Mouse (Mus musculus): ENCODE measurements at regions not wholly inside any gene's neighbourhood (a gene's known extent, or its start where the extent isn't known, plus 50 kb on each side); places are given as distances from the start of the nearest gene placed in this dataset.

GRCm38 (mm10) chr9:25024486-25024885, 64.7 kb upstream of the Gm10181 start:
- Histone ChIP-seq H3K79me3 (ENCODE audit: low read depth) (no peaks in the 10 kb centered on the region), H3K79me2 (ENCODE audit: control insufficient read depth, insufficient read depth) (no peaks in the 10 kb centered on the region), H3K27me3 (ENCODE audit: control insufficient read depth, insufficient read depth, insufficient read length) (peaks cover 2% of the 10 kb centered on the region), H3K4me3 (ENCODE audit: insufficient read depth, poor library complexity, severe bottlenecking) (no peak overlapping the region), H3ac (ENCODE audit: control insufficient read depth, insufficient read length, low read depth) (no peak overlapping the region), H3K36me3 (ENCODE audit: control insufficient read depth, insufficient read depth) (no peaks in the 10 kb centered on the region)
- TF ChIP-seq CEBPB (IDR thresholded peaks at IDR 0.05; ENCODE audit: low read depth): no peak
- TF ChIP-seq MYOD1 (IDR thresholded peaks at IDR 0.05; ENCODE audit: control insufficient read depth, insufficient read length, low read depth): no peak
- TF ChIP-seq FOSL1 (IDR thresholded peaks at IDR 0.05; ENCODE audit: insufficient read depth, low read length, poor library complexity, severe bottlenecking): no peak
- no peak for TF ChIP-seq MYOG (IDR thresholded peaks at IDR 0.05; ENCODE audit: control insufficient read depth, extremely low read depth, insufficient read length)
- TF ChIP-seq USF1 (IDR thresholded peaks at IDR 0.05; ENCODE audit: low read depth): no peak
- no peak for TF ChIP-seq MAX (IDR thresholded peaks at IDR 0.05)
- TF ChIP-seq CTCF (IDR thresholded peaks at IDR 0.05; ENCODE audit: control insufficient read depth, insufficient read depth, insufficient read length): no peak

GRCm38 (mm10) chr9:25027581-25027980, 61.6 kb upstream of the Gm10181 start:
- H3ac ChIP-seq (ENCODE audit: control insufficient read depth, insufficient read length, low read depth): no peak overlapping the region
- peaks cover 8% of the 10 kb centered on the region for H3K27me3 ChIP-seq (ENCODE audit: control insufficient read depth, insufficient read depth, insufficient read length)
- H3K4me3 ChIP-seq (ENCODE audit: insufficient read depth, poor library complexity, severe bottlenecking): no peak overlapping the region
- no peaks in the 10 kb centered on the region for H3K79me2 ChIP-seq (ENCODE audit: control insufficient read depth, insufficient read depth)
- TF ChIP-seq CTCF (IDR thresholded peaks at IDR 0.05; ENCODE audit: control insufficient read depth, insufficient read depth, insufficient read length) (peak; percentile 22), USF1 (IDR thresholded peaks at IDR 0.05; ENCODE audit: low read depth) (no peak), MYOD1 (IDR thresholded peaks at IDR 0.05; ENCODE audit: control insufficient read depth, insufficient read length, low read depth) (no peak)
- H3K79me3 ChIP-seq (ENCODE audit: low read depth): no peaks in the 10 kb centered on the region
- H3K36me3 ChIP-seq (ENCODE audit: control insufficient read depth, insufficient read depth): no peaks in the 10 kb centered on the region

DNA sequence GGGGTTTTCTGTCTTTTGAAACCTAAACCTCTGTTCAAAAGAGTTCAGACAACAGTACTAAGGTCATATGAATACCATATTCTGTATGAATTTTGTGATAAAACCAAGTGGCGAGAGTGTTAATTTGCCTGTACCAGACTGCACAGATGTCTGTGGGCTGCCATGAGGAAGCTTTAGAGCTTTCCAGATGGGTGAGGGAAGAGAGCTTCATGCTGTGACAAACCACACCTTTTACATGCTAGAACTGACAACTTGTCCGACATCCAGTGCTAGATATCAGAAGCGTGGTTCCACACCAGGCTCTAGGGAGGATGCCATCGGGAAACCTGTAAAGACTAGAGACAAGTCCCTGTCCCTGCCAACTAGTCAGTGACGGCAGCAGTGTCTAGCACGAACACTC, 60.9 kb upstream of the Gm10181 start:
- no peak overlapping the region for H3ac ChIP-seq (ENCODE audit: control insufficient read depth, insufficient read length, low read depth)
- no peak overlapping the region for H3K4me3 ChIP-seq (ENCODE audit: insufficient read depth, poor library complexity, severe bottlenecking)
- peaks cover 8% of the 10 kb centered on the region for H3K27me3 ChIP-seq (ENCODE audit: control insufficient read depth, insufficient read depth, insufficient read length)
- TF ChIP-seq CTCF (IDR thresholded peaks at IDR 0.05; ENCODE audit: control insufficient read depth, insufficient read depth, insufficient read length): no peak
- no peak for TF ChIP-seq FOSL1 (IDR thresholded peaks at IDR 0.05; ENCODE audit: insufficient read depth, low read length, poor library complexity, severe bottlenecking)
- no peak for TF ChIP-seq USF1 (IDR thresholded peaks at IDR 0.05; ENCODE audit: low read depth)
- no peak for TF ChIP-seq CEBPB (IDR thresholded peaks at IDR 0.05; ENCODE audit: low read depth)
- no peak for TF ChIP-seq MYOG (IDR thresholded peaks at IDR 0.05; ENCODE audit: control insufficient read depth, extremely low read depth, insufficient read length)
- TF ChIP-seq MYOD1 (IDR thresholded peaks at IDR 0.05; ENCODE audit: control insufficient read depth, insufficient read length, low read depth): no peak
- no peak for TF ChIP-seq MAX (IDR thresholded peaks at IDR 0.05)
- H3K36me3 ChIP-seq (ENCODE audit: control insufficient read depth, insufficient read depth): no peaks in the 10 kb centered on the region
- no peaks in the 10 kb centered on the region for H3K79me3 ChIP-seq (ENCODE audit: low read depth)
- no peaks in the 10 kb centered on the region for H3K79me2 ChIP-seq (ENCODE audit: control insufficient read depth, insufficient read depth)

DNA sequence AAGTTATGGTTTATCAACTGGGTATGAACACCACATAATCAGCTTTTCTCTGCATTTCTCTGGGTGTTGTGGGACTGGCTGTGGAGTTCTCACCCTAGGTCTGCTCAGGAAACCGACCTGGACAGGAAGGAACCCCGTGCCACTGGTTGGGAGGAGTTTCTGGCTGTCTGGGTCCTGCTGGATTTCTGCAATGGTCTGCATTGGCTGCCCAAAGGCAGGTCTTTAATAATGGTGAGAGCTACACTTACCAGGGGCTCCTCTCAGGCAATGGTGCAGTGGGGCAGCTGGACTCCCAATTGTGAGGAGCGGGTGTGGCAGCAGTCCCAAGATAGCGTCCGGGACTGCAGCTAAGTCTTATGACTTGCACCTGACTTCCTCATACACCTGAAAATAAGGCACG, 57.8 kb upstream of the Gm10181 start:
- Histone ChIP-seq H3ac (ENCODE audit: control insufficient read depth, insufficient read length, low read depth) (no peak overlapping the region), H3K79me3 (ENCODE audit: low read depth) (no peaks in the 10 kb centered on the region), H3K36me3 (ENCODE audit: control insufficient read depth, insufficient read depth) (no peaks in the 10 kb centered on the region), H3K27me3 (ENCODE audit: control insufficient read depth, insufficient read depth, insufficient read length) (peaks cover 8% of the 10 kb centered on the region), H3K4me3 (ENCODE audit: insufficient read depth, poor library complexity, severe bottlenecking) (no peak overlapping the region), H3K79me2 (ENCODE audit: control insufficient read depth, insufficient read depth) (no peaks in the 10 kb centered on the region)
- TF ChIP-seq MAX (IDR thresholded peaks at IDR 0.05): no peak
- no peak for TF ChIP-seq FOSL1 (IDR thresholded peaks at IDR 0.05; ENCODE audit: insufficient read depth, low read length, poor library complexity, severe bottlenecking)
- TF ChIP-seq MYOG (IDR thresholded peaks at IDR 0.05; ENCODE audit: control insufficient read depth, extremely low read depth, insufficient read length): no peak
- no peak for TF ChIP-seq USF1 (IDR thresholded peaks at IDR 0.05; ENCODE audit: low read depth)
- no peak for TF ChIP-seq CEBPB (IDR thresholded peaks at IDR 0.05; ENCODE audit: low read depth)
- TF ChIP-seq MYOD1 (IDR thresholded peaks at IDR 0.05; ENCODE audit: control insufficient read depth, insufficient read length, low read depth): no peak
- no peak for TF ChIP-seq CTCF (IDR thresholded peaks at IDR 0.05; ENCODE audit: control insufficient read depth, insufficient read depth, insufficient read length)

All from C2C12 (cell line).